Mouse (Mus musculus) activated CD4-positive, CD25-positive, alpha-beta regulatory T cell, adult 4 months (primary cell): Measurements from ENCODE around the gene Trappc12. TPM values are rescaled to one million over a fixed set of nuclear protein-coding genes. Genes with fewer than 3 reads are reported as not detected.

Experiments used
- ATAC-seq: one replicate; pipeline ENCODE4 v1.8.0; 2017
- polyA plus RNA-seq, 2 experiments: library from polyadenylated mRNA; unstranded; fragments of 100-300 nt; shearing (Covaris generic); gene quantifications; one replicate each; pipeline ENCODE4 v1.2.1; 2017

Gene Trappc12
- polyA plus RNA-seq, 2 experiments from 2014 or later: 31.6 to 46.1 TPM

GRCm38 (mm10) chr12:28685771-28686170 lies 64.5 kb downstream of the Trappc12 start:
- peak; percentile 23 for ATAC-seq

GRCm38 (mm10) chr12:28684674-28685073 lies 65.6 kb downstream of the Trappc12 start:
- no peak for ATAC-seq

GRCm38 (mm10) chr12:28675925-28676209 lies 74.4 kb downstream of the Trappc12 start:
- ATAC-seq: no peak

- peak; percentile 84 for ATAC-seq
Observed at GRCm38 (mm10) chr12:28675121-28675924, 74.9 kb downstream of the Trappc12 start, which contains the start of gene Adi1. TSS of gene Adi1 (plus strand) at chr12:28675231.

- ATAC-seq: no peak
Observed at GRCm38 (mm10) chr12:28674038-28674720, 76.1 kb downstream of the Trappc12 start.

GRCm38 (mm10) chr12:28667287-28667686 lies 83.0 kb downstream of the Trappc12 start:
- ATAC-seq: no peak

- no peak for ATAC-seq
Observed at GRCm38 (mm10) chr12:28666734-28667133, 83.5 kb downstream of the Trappc12 start.

- ATAC-seq: no peak
Observed at GRCm38 (mm10) chr12:28662628-28663027, 87.6 kb downstream of the Trappc12 start.

- ATAC-seq: peak; percentile 99
Observed at GRCm38 (mm10) chr12:28649141-28650110, 100.8 kb downstream of the Trappc12 start, which contains the start of gene Rnaseh1. TSS of gene Rnaseh1 (plus strand) at chr12:28649602.

Other genes starting within 250 kb of the Trappc12 start
- gene Dcdc2c, start 198.1 kb downstream of the Trappc12 start, polyA plus RNA-seq: not detected
- not detected for gene Allc, start 167.9 kb downstream of the Trappc12 start, polyA plus RNA-seq
- gene Colec11, start 127.1 kb downstream of the Trappc12 start, polyA plus RNA-seq: under 1 TPM in 1 of 2 experiments, not detected in 1; 0.34 TPM
- 1,000 to 10,000 TPM; 1,659 to 2,490 TPM for gene Rps7, start 114.5 kb downstream of the Trappc12 start, polyA plus RNA-seq
- 10 to 100 TPM; 28.9 to 29.2 TPM for gene Rnaseh1, start 100.9 kb downstream of the Trappc12 start, polyA plus RNA-seq
- gene Adi1, start 75.2 kb downstream of the Trappc12 start, polyA plus RNA-seq: 10 to 100 TPM; 34.9 to 47.6 TPM
- gene Eipr1, start 1.3 kb upstream of the Trappc12 start, polyA plus RNA-seq: 10 to 100 TPM; 30.1 to 43.8 TPM